Mouse (Mus musculus): ENCODE measurements around the gene Tgtp2. TPM values are rescaled to one million over a fixed set of nuclear protein-coding genes. Genes with fewer than 3 reads are reported as not detected.
"Not testable (repeated sequence)": the region's sequence is repeated elsewhere in the genome, so short reads cannot be mapped to it uniquely, and the experiment has no call there.

Gene Tgtp2
- polyA plus RNA-seq, 1 experiment from 2014 or later = 2.8 TPM

DNA sequence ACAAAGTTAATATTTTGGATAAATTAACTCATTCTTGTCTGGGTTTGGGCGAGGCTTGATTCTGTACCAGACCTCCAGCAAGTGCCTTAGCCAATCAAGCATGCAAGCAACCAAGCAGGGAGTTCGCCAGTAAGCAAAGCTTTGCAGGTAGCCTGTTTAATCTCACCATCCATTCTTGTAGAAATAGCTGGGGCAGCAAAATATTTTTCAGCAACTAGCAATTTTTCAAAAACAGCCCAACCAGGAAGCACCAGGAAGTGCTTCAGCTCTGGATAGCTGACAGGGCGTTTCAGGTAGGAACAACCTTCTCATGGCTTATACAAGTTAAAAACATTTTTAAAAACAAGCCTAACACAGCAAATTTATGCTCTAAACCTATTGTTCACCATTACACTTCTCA lies 17.9 kb upstream of the Tgtp2 start:
- 71% methylated on average over 3 of the region's 3 CpGs for WGBS
- TF ChIP-seq CTCF (IDR thresholded peaks at IDR 0.05; ENCODE audit: low read depth) = no peak
- peaks cover 9% of the 10 kb centered on the region for H3K4me1 ChIP-seq (replicated peaks; ENCODE audit: control insufficient read depth, insufficient read depth, low read length)
- H3K9me3 ChIP-seq (ENCODE audit: control insufficient read depth) = no peaks in the 10 kb centered on the region
- H3K36me3 ChIP-seq (ENCODE audit: control insufficient read depth, insufficient read depth) = no peaks in the 10 kb centered on the region
- H3K4me3 ChIP-seq (ENCODE audit: low read depth, low read length) = no peak overlapping the region
- H3K27ac ChIP-seq (ENCODE audit: low read depth, low read length) = no peak overlapping the region
- H3K4me2 ChIP-seq (replicated peaks; ENCODE audit: low read depth) = no peak overlapping the region
- H3K27me3 ChIP-seq (replicated peaks; ENCODE audit: control insufficient read depth, insufficient read depth, low read length) = no peaks in the 10 kb centered on the region
- ATAC-seq = no peak
- H3K9ac ChIP-seq (ENCODE audit: low read depth, low read length) = no peak overlapping the region

DNA sequence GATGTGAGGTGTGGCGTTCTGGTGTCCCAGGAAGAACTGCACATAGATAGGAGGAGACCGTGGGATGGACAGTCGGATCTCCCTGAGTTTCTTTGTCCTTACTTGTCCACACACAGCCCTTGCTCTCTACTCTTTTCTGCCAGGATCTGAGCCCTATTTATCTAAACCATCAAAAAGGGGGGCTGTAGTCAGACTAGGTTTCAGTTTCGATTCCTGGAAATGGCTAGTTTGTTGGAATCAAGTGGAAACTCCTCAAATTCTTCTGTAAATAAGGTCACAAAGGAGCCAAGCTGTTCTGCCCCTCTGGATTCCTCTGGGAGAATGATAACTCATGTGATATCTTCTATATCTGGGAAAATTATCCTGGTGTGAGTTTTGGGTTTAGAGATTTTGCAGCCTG lies 17.4 kb upstream of the Tgtp2 start:
- H3K9me3 ChIP-seq (ENCODE audit: control insufficient read depth) = no peaks in the 10 kb centered on the region
- H3K36me3 ChIP-seq (ENCODE audit: control insufficient read depth, insufficient read depth) = no peaks in the 10 kb centered on the region

DNA sequence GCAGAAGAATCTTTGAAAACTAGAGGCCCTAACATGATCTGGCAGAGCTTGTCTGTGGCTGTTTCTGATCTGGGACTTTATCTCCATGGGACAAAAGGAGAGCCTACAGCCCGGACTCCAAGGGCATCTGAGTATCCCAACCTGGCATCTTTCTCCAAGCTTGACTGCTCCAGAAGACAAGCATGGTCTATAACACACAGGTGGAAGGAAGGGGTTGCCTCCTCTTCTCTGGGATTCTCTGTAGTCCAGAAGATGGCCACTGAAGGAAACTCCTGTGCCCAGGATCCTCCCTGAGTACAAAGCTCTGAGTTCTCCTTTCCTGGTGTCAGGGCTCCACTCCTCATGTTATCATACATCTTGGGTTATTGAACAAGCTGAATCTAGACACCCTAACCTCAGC lies 16.6 kb upstream of the Tgtp2 start:
- H3K27me3 ChIP-seq (replicated peaks; ENCODE audit: control insufficient read depth, insufficient read depth, low read length) = no peaks in the 10 kb centered on the region
- H3K9ac ChIP-seq (ENCODE audit: low read depth, low read length) = no peak overlapping the region
- WGBS = 71% methylated on average over 1 of the region's 1 CpGs
- peaks cover 4% of the 10 kb centered on the region; the same call in 1 of the 2 replicates for H3K4me1 ChIP-seq (replicated peaks; ENCODE audit: control insufficient read depth, insufficient read depth, low read length)
- no peak for ATAC-seq
- H3K9me3 ChIP-seq (ENCODE audit: control insufficient read depth) = no peaks in the 10 kb centered on the region
- no peak overlapping the region for H3K27ac ChIP-seq (ENCODE audit: low read depth, low read length)
- no peak overlapping the region for H3K4me2 ChIP-seq (replicated peaks; ENCODE audit: low read depth)
- no peaks in the 10 kb centered on the region for H3K36me3 ChIP-seq (ENCODE audit: control insufficient read depth, insufficient read depth)
- H3K4me3 ChIP-seq (ENCODE audit: low read depth, low read length) = no peak overlapping the region
- TF ChIP-seq CTCF (IDR thresholded peaks at IDR 0.05; ENCODE audit: low read depth) = no peak

More for the DNA sequence above, 17.4 kb upstream of the Tgtp2 start:
- Histone ChIP-seq H3K4me1 (replicated peaks; ENCODE audit: control insufficient read depth, insufficient read depth, low read length) (peaks cover 6% of the 10 kb centered on the region), H3K27ac (ENCODE audit: low read depth, low read length) (no peak overlapping the region), H3K4me3 (ENCODE audit: low read depth, low read length) (no peak overlapping the region), H3K9ac (ENCODE audit: low read depth, low read length) (no peak overlapping the region), H3K27me3 (replicated peaks; ENCODE audit: control insufficient read depth, insufficient read depth, low read length) (no peaks in the 10 kb centered on the region), H3K4me2 (replicated peaks; ENCODE audit: low read depth) (no peak overlapping the region)
- TF ChIP-seq CTCF (IDR thresholded peaks at IDR 0.05; ENCODE audit: low read depth) = no peak
- ATAC-seq = no peak
- 71% methylated on average over 4 of the region's 4 CpGs for WGBS

DNA sequence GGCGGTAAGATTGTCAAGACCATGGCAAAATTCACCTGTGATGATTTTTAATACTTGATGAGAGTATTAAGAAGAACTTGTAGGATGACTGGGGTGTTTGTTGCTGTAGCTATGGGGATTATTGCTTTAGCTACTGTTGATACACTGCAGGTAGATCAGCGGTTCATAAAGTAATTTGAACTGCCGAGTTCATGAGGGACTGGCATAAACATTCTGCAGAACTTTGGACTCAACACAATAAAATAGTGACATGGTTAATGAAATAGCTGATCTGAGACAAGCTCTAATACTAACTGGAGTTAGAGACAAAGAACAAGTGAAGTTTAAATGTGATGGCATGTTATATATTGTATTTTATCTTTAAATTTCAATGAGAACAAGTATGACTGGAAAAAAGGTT lies 14.7 kb upstream of the Tgtp2 start:
- H3K36me3 ChIP-seq (ENCODE audit: control insufficient read depth, insufficient read depth) = no peaks in the 10 kb centered on the region
- H3K27ac ChIP-seq (ENCODE audit: low read depth, low read length) = no peak overlapping the region
- no peaks in the 10 kb centered on the region for H3K27me3 ChIP-seq (replicated peaks; ENCODE audit: control insufficient read depth, insufficient read depth, low read length)
- no peak overlapping the region for H3K4me2 ChIP-seq (replicated peaks; ENCODE audit: low read depth)
- no peak for TF ChIP-seq CTCF (IDR thresholded peaks at IDR 0.05; ENCODE audit: low read depth)
- no peak overlapping the region for H3K9ac ChIP-seq (ENCODE audit: low read depth, low read length)
- no peaks in the 10 kb centered on the region for H3K9me3 ChIP-seq (ENCODE audit: control insufficient read depth)
- WGBS = 38% methylated on average over 3 of the region's 3 CpGs
- no peak overlapping the region for H3K4me3 ChIP-seq (ENCODE audit: low read depth, low read length)
- ATAC-seq = peak; percentile 73
- peaks cover 4% of the 10 kb centered on the region; the same call in 1 of the 2 replicates for H3K4me1 ChIP-seq (replicated peaks; ENCODE audit: control insufficient read depth, insufficient read depth, low read length)

DNA sequence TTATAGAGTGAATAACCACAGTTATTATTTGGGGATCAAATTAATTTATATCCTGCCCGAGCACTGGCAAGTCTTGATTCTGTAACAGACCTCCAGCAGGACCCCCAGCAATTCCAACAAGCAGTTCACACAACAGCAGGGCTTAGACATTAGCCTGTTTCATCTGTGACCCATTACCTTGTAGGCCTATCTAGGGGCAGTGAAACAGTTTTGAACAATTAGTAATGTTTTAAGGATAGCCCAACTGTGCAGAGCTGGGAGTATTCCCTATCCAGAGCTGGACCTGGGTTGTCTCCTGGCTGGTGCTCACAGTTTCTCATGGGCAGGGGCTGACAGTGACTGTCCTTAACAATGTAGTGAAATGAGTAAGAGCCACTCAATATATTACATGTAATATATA lies 13.0 kb upstream of the Tgtp2 start:
- no peak overlapping the region for H3K4me2 ChIP-seq (replicated peaks; ENCODE audit: low read depth)
- no peak for TF ChIP-seq CTCF (IDR thresholded peaks at IDR 0.05; ENCODE audit: low read depth)
- H3K27me3 ChIP-seq (replicated peaks; ENCODE audit: control insufficient read depth, insufficient read depth, low read length) = no peaks in the 10 kb centered on the region
- WGBS = 81% methylated on average over 1 of the region's 1 CpGs
- no peak overlapping the region for H3K4me3 ChIP-seq (ENCODE audit: low read depth, low read length)
- H3K9ac ChIP-seq (ENCODE audit: low read depth, low read length) = no peak overlapping the region
- peaks cover 4% of the 10 kb centered on the region; the same call in 1 of the 2 replicates for H3K4me1 ChIP-seq (replicated peaks; ENCODE audit: control insufficient read depth, insufficient read depth, low read length)
- no peaks in the 10 kb centered on the region for H3K9me3 ChIP-seq (ENCODE audit: control insufficient read depth)
- no peak overlapping the region for H3K27ac ChIP-seq (ENCODE audit: low read depth, low read length)
- ATAC-seq = no peak
- no peaks in the 10 kb centered on the region for H3K36me3 ChIP-seq (ENCODE audit: control insufficient read depth, insufficient read depth)

DNA sequence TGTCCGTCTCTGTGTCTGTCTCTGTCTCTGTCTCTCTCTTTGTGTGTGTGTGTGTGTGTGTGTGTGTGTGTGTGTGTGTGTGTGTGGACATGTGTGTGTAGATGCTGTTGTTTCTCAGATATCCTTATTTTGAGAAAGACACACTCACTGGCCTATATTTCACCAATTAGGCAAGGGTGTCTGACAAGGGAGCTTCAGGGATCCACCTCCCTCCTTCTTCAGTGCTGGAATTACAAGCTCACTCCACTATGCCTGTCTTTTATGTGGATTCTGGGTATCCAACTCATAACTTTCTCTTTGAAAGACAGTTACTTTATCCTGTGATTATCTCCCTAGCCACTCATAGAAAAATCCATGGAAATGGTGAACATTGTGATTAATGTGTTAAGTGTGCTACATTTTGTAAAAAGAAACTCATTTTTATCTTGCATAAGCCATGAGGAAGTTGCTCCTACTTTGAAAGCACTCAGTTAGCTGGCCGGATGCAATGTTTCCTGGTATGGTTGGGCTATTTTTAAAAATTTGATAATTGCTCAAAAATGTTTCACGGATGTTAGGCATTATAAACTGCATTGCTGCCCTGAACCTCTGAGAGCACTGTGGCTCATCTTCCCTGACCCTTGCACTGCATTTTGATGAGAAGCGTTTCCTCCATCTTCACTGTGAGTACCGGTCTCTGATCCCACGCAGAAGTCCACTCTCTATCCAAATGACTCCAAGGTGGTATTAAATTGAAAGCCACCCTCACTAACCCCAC lies 12.2 kb upstream of the Tgtp2 start, which contains the start of gene Ifi47:
Gene Ifi47 (plus strand): TSS at position 587 of the 757 bp plus-strand sequence.
- 54% methylated on average over 6 of the region's 6 CpGs for WGBS
- not testable (repeated sequence) for H3K4me1 ChIP-seq (replicated peaks; ENCODE audit: control insufficient read depth, insufficient read depth, low read length); ATAC-seq; H3K4me2 ChIP-seq (replicated peaks; ENCODE audit: low read depth); H3K27me3 ChIP-seq (replicated peaks; ENCODE audit: control insufficient read depth, insufficient read depth, low read length); H3K27ac ChIP-seq (ENCODE audit: low read depth, low read length); H3K9me3 ChIP-seq (ENCODE audit: control insufficient read depth); H3K4me3 ChIP-seq (ENCODE audit: low read depth, low read length); H3K36me3 ChIP-seq (ENCODE audit: control insufficient read depth, insufficient read depth); H3K9ac ChIP-seq (ENCODE audit: low read depth, low read length)
- peak; percentile 26 for TF ChIP-seq CTCF (IDR thresholded peaks at IDR 0.05; ENCODE audit: low read depth)
